In the genomic region with DNA sequence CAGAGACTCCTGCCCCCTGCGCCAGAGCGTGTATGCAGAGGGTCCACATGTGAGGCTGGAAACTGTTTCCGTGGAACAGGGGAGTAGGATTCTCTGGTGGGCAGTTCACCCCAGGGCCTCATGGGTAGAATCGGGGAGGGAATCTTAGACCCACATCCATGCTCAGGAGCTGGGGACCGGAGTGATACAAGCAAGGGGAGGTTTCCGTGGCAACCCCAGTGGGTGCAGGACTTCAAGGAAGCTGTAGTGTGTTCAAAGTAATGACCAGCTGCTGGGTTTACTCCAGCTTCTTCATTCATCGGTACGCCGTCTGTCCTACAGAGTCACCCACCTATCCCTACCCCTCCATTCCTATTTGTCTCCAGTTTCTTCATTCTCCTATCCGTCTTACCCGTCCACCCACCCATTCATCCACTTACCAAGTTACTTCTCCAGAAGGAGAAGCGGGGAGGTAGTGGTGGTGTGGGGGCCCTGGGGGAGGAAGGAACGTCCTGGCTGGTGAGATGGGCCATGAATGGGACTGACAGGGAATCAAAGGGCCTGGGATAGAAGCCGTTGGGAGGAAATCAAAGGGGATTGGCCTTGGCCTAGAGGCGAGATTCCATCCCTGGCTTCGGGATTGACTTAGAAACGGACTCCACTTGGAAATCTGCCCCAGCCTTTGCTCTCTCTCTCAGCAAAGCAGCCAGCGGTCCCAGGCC, we compare ENCODE assay signal across 9 mouse cellular contexts. TPM values are rescaled to one million over a fixed set of nuclear protein-coding genes. Genes with fewer than 3 reads are reported as not detected.
DNase-seq lines count a peak whose midpoint lies in the region; ATAC-seq and TF ChIP-seq lines count a peak whose summit lies in the region.
"Had no signal": no experiment of that assay in that cellular context is flagged by ENCODE, and none has a peak within 500 bp of the region (broad histone marks: within the 10 kb centered on the region; RNA-seq: fewer than 3 reads in every experiment).

No protein-coding gene starts in this region.

- no peak for TF ChIP-seq POLR2A in cerebellum, adult 2 months (IDR thresholded peaks at IDR 0.05; ENCODE audit: borderline replicate concordance, insufficient read depth, low read length)

- no peaks in the 10 kb centered on the region for H3K4me1 ChIP-seq in cerebellum, adult 2 months (ENCODE audit: control insufficient read depth, insufficient read depth, low read length)
- no peaks in the 10 kb centered on the region; the same call in 1 of the 2 replicates for H3K4me1 ChIP-seq in hindbrain, embryonic 11.5 days (replicated peaks; ENCODE audit: control insufficient read depth, insufficient read depth, low read length)

- no peak overlapping the region for H3K4me2 ChIP-seq in hindbrain, embryonic 11.5 days (replicated peaks; ENCODE audit: low read depth, low read length)
- H3K4me2 ChIP-seq: limb, embryonic 12.5 days had no signal

- ATAC-seq in hindbrain, embryonic 11.5 days (ENCODE audit: low FRiP score): no peak

- intact Hi-C loops in heart, postnatal 10 days (cut with DNase I): loop anchor here (2.0 kb wide), 1 partner anchor 24 kb away; no protein-coding TSS in a partner anchor
- intact Hi-C loops in heart, postnatal 25 days (cut with DNase I): no loop called here

- H3K27me3 ChIP-seq in cerebellum, adult 2 months (ENCODE audit: control insufficient read depth, insufficient read depth, low read length): no peaks in the 10 kb centered on the region
- H3K27me3 ChIP-seq in hindbrain, embryonic 11.5 days (ENCODE audit: control insufficient read depth, insufficient read depth, low read length): no peaks in the 10 kb centered on the region
- H3K27me3 ChIP-seq: limb, embryonic 12.5 days had no signal

- TF ChIP-seq CTCF in cerebellum, adult 2 months (IDR thresholded peaks at IDR 0.05; ENCODE audit: borderline replicate concordance, insufficient read depth, low read depth, low read length): no peak

- 32% methylated on average over 18 of the region's 18 CpGs for WGBS in cerebellum, adult 2 months
- 74% methylated on average over 18 of the region's 18 CpGs for WGBS in hindbrain, embryonic 11.5 days

- no peak overlapping the region for H3K27ac ChIP-seq in cerebellum, adult 2 months (ENCODE audit: insufficient read depth, low read length)
- H3K27ac ChIP-seq in hindbrain, embryonic 11.5 days (ENCODE audit: low read depth, low read length): no peak overlapping the region
- H3K27ac ChIP-seq: limb, embryonic 12.5 days had no signal

- H3K4me3 ChIP-seq in cerebellum, adult 2 months (replicated peaks; ENCODE audit: insufficient read depth, low read depth, low read length): no peak overlapping the region
- H3K4me3 ChIP-seq in hindbrain, embryonic 11.5 days (ENCODE audit: low read depth, low read length): no peak overlapping the region
- H3K4me3 ChIP-seq: limb, embryonic 12.5 days had no signal

- no peaks in the 10 kb centered on the region for H3K9me3 ChIP-seq in hindbrain, embryonic 11.5 days (ENCODE audit: control insufficient read depth, low read length)

- DNase-seq in heart, postnatal 10 days: peak; percentile 37 to 43
- no peak for DNase-seq in heart, postnatal 25 days (ENCODE audit: low spot score)
- DNase-seq in cerebellum, adult 2 months: peak; percentile 19 to 48
- peak; percentile 32 for DNase-seq in hindbrain, embryonic 11.5 days (ENCODE audit: low spot score)
- peak; percentile 46 for DNase-seq in lung, postnatal 36 days
- DNase-seq in Muller cell, postnatal 12 days (ENCODE audit: inconsistent ontology term): no peak
- no peak for DNase-seq in spleen, adult 12 weeks (ENCODE audit: low spot score)
- no peak for DNase-seq in T-cell, adult 2 months (ENCODE audit: low spot score)

- H3K9ac ChIP-seq in hindbrain, embryonic 11.5 days (ENCODE audit: low read depth, low read length): no peak overlapping the region
- H3K9ac ChIP-seq: limb, embryonic 12.5 days had no signal

- no peaks in the 10 kb centered on the region for H3K36me3 ChIP-seq in hindbrain, embryonic 11.5 days (ENCODE audit: control insufficient read depth, insufficient read depth, low read length)
- H3K36me3 ChIP-seq: limb, embryonic 12.5 days had no signal

RNA-seq across cellular contexts. Expression of a gene that starts 41.4 kb away (rescaled TPM):
- 100 to 1,000 TPM; 318 to 346 TPM for total RNA-seq in heart, postnatal 10 days (2021)
- total RNA-seq in heart, postnatal 25 days (2021): 100 to 1,000 TPM; 230 to 252 TPM
- 436 and 481 TPM in 2 replicates for polyA plus RNA-seq in cerebellum, adult 2 months (2012; rRNA removed)
- polyA plus RNA-seq in hindbrain, embryonic 11.5 days (2014; fragmentation: Nextera tagmentation; extraction: Ambion mirVana): 350 and 354 TPM in 2 replicates

RNA-seq across cellular contexts. Expression of a gene that starts 48.6 kb away (rescaled TPM):
- 100 to 1,000 TPM; 104 TPM for total RNA-seq in heart, postnatal 10 days (2021)
- 10 to 100 TPM; 46.9 to 70.1 TPM for total RNA-seq in heart, postnatal 25 days (2021)
- polyA plus RNA-seq in cerebellum, adult 2 months (2012; rRNA removed): 53.6 and 55.1 TPM in 2 replicates
- 453 and 482 TPM in 2 replicates for polyA plus RNA-seq in hindbrain, embryonic 11.5 days (2014; fragmentation: Nextera tagmentation; extraction: Ambion mirVana)

Comparison
In these comparisons a context has a peak if more than half of its experiments do, and no peak if none do; other contexts are left out.
1. DNase-seq: peak in heart, postnatal 10 days (2 of 2), cerebellum, adult 2 months (2 of 2), hindbrain, embryonic 11.5 days (single experiment) and lung, postnatal 36 days (single experiment); none in heart, postnatal 25 days (single experiment), Muller cell, postnatal 12 days (single experiment), spleen, adult 12 weeks (single experiment) and T-cell, adult 2 months (single experiment).